Mouse (Mus musculus): ENCODE results near the gene Gja8. TPM values are rescaled to one million over a fixed set of nuclear protein-coding genes. Genes with fewer than 3 reads are reported as not detected.

The Gja8 gene
- polyA plus RNA-seq, 1 experiment from 2014 or later = not detected

DNA sequence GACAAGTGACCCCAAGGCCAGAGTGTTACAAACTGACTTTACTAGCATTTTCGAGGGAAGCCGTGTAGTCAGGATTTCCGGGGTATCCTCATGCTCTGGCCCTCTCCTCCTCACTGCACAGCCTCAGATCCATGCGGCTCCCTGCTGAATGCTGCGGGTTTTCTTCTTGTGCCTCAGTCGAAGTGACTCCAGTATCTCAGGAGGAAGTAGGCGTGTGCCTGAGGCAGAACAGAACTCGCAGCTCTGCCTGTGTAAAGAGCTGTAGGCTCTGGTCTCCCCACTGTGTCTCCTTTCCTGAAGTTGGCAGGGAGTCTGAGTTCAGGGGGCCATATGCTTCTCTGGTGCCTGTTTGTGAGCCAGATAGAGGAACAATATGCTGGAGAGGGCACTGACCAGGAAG, 54.8 kb downstream of the Gja8 start:
- no peaks in the 10 kb centered on the region for H3K27me3 ChIP-seq (ENCODE audit: control insufficient read depth, insufficient read depth, low read length)
- no peak for DNase-seq (ENCODE audit: low spot score)
- H3K9ac ChIP-seq (ENCODE audit: low read depth, low read length) = no peak overlapping the region
- WGBS = 86% methylated on average over 8 of the region's 8 CpGs
- H3K9me3 ChIP-seq (ENCODE audit: control insufficient read depth, low read length) = no peaks in the 10 kb centered on the region
- no peak overlapping the region for H3K4me2 ChIP-seq (replicated peaks; ENCODE audit: low read depth, low read length)
- H3K4me3 ChIP-seq (ENCODE audit: low read depth, low read length) = no peak overlapping the region
- peaks cover 5% of the 10 kb centered on the region; the same call in 1 of the 2 replicates for H3K36me3 ChIP-seq (ENCODE audit: control insufficient read depth, insufficient read depth, low read length)
- H3K27ac ChIP-seq (ENCODE audit: low read depth, low read length) = no peak overlapping the region
- ATAC-seq (ENCODE audit: low FRiP score) = no peak
- no peaks in the 10 kb centered on the region for H3K4me1 ChIP-seq (replicated peaks; ENCODE audit: control insufficient read depth, insufficient read depth, low read length)

DNA sequence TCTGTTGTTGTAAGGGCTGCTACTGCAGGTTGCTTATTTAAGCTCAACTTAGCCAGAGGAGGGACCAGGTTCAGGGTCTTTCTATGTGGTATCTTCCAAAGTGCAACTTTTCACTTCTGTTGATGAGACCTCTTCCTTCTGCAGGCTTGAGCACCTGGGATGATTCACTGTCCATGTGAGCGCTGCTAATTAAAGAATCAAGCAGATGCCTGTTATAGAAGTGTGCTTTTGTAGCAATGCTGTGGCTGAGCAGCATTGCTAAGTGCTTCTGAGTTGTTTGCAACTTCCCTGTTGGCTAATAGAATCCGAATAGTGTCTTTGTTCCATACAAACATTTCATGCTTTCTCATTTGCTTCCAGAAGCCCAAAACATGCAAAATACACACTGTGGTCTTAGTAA, 55.5 kb downstream of the Gja8 start:
- Histone ChIP-seq H3K27me3 (ENCODE audit: control insufficient read depth, insufficient read depth, low read length) (no peaks in the 10 kb centered on the region), H3K36me3 (ENCODE audit: control insufficient read depth, insufficient read depth, low read length) (peaks cover 5% of the 10 kb centered on the region; the same call in 1 of the 2 replicates), H3K27ac (ENCODE audit: low read depth, low read length) (no peak overlapping the region), H3K9me3 (ENCODE audit: control insufficient read depth, low read length) (no peaks in the 10 kb centered on the region), H3K4me1 (replicated peaks; ENCODE audit: control insufficient read depth, insufficient read depth, low read length) (no peaks in the 10 kb centered on the region), H3K4me2 (replicated peaks; ENCODE audit: low read depth, low read length) (no peak overlapping the region), H3K4me3 (ENCODE audit: low read depth, low read length) (no peak overlapping the region), H3K9ac (ENCODE audit: low read depth, low read length) (no peak overlapping the region)
- WGBS = 88% methylated on average over 2 of the region's 2 CpGs
- DNase-seq (ENCODE audit: low spot score) = no peak
- no peak for ATAC-seq (ENCODE audit: low FRiP score)

GRCm38 (mm10) chr3:96869091-96869490, 56.7 kb downstream of the Gja8 start:
- WGBS = 94% methylated on average over 7 of the region's 7 CpGs
- peaks cover 5% of the 10 kb centered on the region; the same call in 1 of the 2 replicates for H3K36me3 ChIP-seq (ENCODE audit: control insufficient read depth, insufficient read depth, low read length)
- DNase-seq (ENCODE audit: low spot score) = no peak

DNA sequence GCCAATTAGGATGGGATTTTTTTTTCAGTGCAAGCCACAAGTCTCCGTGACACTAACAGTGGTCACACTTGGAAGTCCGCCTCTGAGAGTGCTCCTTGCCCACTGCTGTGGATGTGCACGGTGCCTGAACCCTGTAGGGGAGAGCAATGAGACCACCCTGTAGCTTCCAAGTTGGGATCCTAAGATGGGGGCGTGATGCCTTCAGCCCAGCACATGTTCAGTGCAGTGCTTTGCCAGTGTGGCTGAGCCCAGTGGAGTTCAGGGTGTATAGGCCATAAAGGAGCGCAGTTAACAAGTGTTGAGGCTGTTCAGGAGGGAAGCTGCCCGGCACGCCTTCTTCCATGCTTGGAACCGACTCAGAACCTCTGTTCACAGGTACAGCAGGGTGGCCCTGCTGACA, 57.3 kb downstream of the Gja8 start:
- H3K4me3 ChIP-seq (ENCODE audit: low read depth, low read length) = no peak overlapping the region
- H3K27ac ChIP-seq (ENCODE audit: low read depth, low read length) = no peak overlapping the region
- DNase-seq (ENCODE audit: low spot score) = no peak
- 90% methylated on average over 8 of the region's 8 CpGs for whole genome bisulfite sequencing
- H3K4me1 ChIP-seq (replicated peaks; ENCODE audit: control insufficient read depth, insufficient read depth, low read length) = no peaks in the 10 kb centered on the region
- peaks cover 5% of the 10 kb centered on the region; the same call in 1 of the 2 replicates for H3K36me3 ChIP-seq (ENCODE audit: control insufficient read depth, insufficient read depth, low read length)
- no peaks in the 10 kb centered on the region for H3K27me3 ChIP-seq (ENCODE audit: control insufficient read depth, insufficient read depth, low read length)
- no peaks in the 10 kb centered on the region for H3K9me3 ChIP-seq (ENCODE audit: control insufficient read depth, low read length)
- ATAC-seq (ENCODE audit: low FRiP score) = no peak
- no peak overlapping the region for H3K9ac ChIP-seq (ENCODE audit: low read depth, low read length)
- no peak overlapping the region for H3K4me2 ChIP-seq (replicated peaks; ENCODE audit: low read depth, low read length)

More at GRCm38 (mm10) chr3:96869091-96869490, 56.7 kb downstream of the Gja8 start:
- Histone ChIP-seq H3K9ac (ENCODE audit: low read depth, low read length) (no peak overlapping the region), H3K4me1 (replicated peaks; ENCODE audit: control insufficient read depth, insufficient read depth, low read length) (no peaks in the 10 kb centered on the region), H3K27ac (ENCODE audit: low read depth, low read length) (no peak overlapping the region), H3K27me3 (ENCODE audit: control insufficient read depth, insufficient read depth, low read length) (no peaks in the 10 kb centered on the region), H3K4me2 (replicated peaks; ENCODE audit: low read depth, low read length) (no peak overlapping the region), H3K4me3 (ENCODE audit: low read depth, low read length) (no peak overlapping the region), H3K9me3 (ENCODE audit: control insufficient read depth, low read length) (no peaks in the 10 kb centered on the region)
- ATAC-seq (ENCODE audit: low FRiP score) = no peak

DNA sequence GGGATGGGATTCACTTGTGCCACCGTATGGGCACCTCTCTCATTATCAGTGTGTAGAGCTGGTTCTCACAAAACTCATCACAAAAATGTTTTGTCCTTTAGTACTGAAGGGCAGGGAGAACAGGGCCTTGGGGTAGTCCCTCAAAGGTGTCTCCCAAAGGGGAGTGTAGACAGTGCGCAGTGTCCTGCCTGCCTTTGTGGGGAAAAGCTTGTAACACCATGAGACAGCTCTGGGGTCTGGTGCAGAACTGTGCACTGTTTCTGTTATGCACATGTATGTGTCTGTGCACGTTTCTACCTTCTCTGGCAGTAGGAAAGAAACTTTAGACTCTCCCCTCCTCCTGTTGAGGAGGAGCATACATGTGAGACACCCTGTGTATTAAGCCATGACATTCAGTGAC, 58.0 kb downstream of the Gja8 start:
- 95% methylated on average over 3 of the region's 3 CpGs for WGBS
- Histone ChIP-seq H3K9ac (ENCODE audit: low read depth, low read length) (no peak overlapping the region), H3K4me2 (replicated peaks; ENCODE audit: low read depth, low read length) (no peak overlapping the region), H3K27ac (ENCODE audit: low read depth, low read length) (no peak overlapping the region), H3K9me3 (ENCODE audit: control insufficient read depth, low read length) (no peaks in the 10 kb centered on the region), H3K4me3 (ENCODE audit: low read depth, low read length) (no peak overlapping the region), H3K27me3 (ENCODE audit: control insufficient read depth, insufficient read depth, low read length) (no peaks in the 10 kb centered on the region), H3K4me1 (replicated peaks; ENCODE audit: control insufficient read depth, insufficient read depth, low read length) (no peaks in the 10 kb centered on the region), H3K36me3 (ENCODE audit: control insufficient read depth, insufficient read depth, low read length) (peaks cover 5% of the 10 kb centered on the region; the same call in 1 of the 2 replicates)
- DNase-seq (ENCODE audit: low spot score) = no peak
- ATAC-seq (ENCODE audit: low FRiP score) = no peak

Other genes with a start within 250 kb of the Gja8 start
- 25.2 and 28.2 TPM in 2 replicates for gene Pias3, start 229.6 kb downstream of the Gja8 start, polyA plus RNA-seq (2014; fragmentation: Nextera tagmentation; extraction: Ambion mirVana)
- 12.8 and 14.4 TPM in 2 replicates for gene Nudt17, start 217.5 kb downstream of the Gja8 start, polyA plus RNA-seq (2014; fragmentation: Nextera tagmentation; extraction: Ambion mirVana)
- 38.0 and 38.1 TPM in 2 replicates for gene Polr3c, start 198.4 kb downstream of the Gja8 start, polyA plus RNA-seq (2014; fragmentation: Nextera tagmentation; extraction: Ambion mirVana)
- 90.0 and 90.4 TPM in 2 replicates for gene Rnf115, start 198.4 kb downstream of the Gja8 start, polyA plus RNA-seq (2014; fragmentation: Nextera tagmentation; extraction: Ambion mirVana)
- gene Pdzk1, start 96.7 kb downstream of the Gja8 start, polyA plus RNA-seq (2014; fragmentation: Nextera tagmentation; extraction: Ambion mirVana) = not detected in 2 replicates
- 0.18 and 0.20 TPM in 2 replicates for gene Cd160, start 96.7 kb downstream of the Gja8 start, polyA plus RNA-seq (2014; fragmentation: Nextera tagmentation; extraction: Ambion mirVana)
- 2.2 and 2.5 TPM in 2 replicates for gene Gja5, start 21.3 kb downstream of the Gja8 start, polyA plus RNA-seq (2014; fragmentation: Nextera tagmentation; extraction: Ambion mirVana)
- 42.6 and 45.9 TPM in 2 replicates for gene Gpr89, start 20.7 kb downstream of the Gja8 start, polyA plus RNA-seq (2014; fragmentation: Nextera tagmentation; extraction: Ambion mirVana)
- gene Acp6, start 232.8 kb upstream of the Gja8 start, polyA plus RNA-seq (2014; fragmentation: Nextera tagmentation; extraction: Ambion mirVana) = 18.1 and 21.1 TPM in 2 replicates

All from hindbrain, embryonic 11.5 days (tissue).